Mouse (Mus musculus) cerebellum, postnatal 4 days (tissue): ENCODE data around the gene Dpyd.

Experiments
- DNase-seq, 2 experiments: peaks; one replicate each; pipeline ENCODE4 v3.0.0; 2022; ENCODE audit warnings: low spot score in 2 of 2, mixed read lengths in 1 of 2

Dpyd gene

DNA sequence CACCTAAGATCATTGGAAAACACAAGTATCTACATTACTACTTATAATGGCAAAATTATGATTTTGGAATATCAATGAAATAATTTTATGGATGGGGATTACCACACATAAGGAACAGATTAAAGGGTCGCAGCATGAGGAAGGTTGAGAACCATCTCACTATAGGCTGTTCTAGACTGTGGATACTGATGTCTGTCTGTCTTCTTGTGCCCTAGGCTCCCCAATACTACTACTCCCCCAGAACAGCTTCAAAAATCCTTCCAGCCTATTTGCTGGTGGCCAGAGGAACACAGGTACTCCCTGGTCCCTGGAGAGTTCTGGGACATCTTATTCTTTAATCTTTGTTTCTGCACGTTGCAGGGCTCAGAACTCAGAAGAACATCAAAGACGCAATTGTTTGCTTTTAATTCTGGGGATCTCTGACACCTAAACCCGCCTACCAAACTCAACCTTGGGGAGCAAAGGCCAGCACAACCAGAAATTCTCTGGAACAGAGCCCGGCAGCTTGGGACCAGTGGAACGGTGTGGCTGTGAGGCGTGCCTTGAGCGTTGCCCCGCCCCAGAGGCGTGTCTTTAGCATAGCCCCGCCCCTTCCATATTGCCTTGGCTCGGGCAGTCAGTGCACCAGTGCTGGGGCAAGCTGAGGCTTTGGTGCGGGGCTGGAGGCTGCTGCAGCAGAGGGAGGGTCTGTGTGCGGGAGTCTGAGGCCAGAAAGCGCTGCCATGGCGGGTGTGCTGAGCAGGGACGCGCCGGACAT is at the start of gene Dpyd:
Gene Dpyd, plus strand, starts transcription at position 576 of the 757 bp plus-strand sequence.
- DNase-seq: peak; percentile 50 to 79

DNA sequence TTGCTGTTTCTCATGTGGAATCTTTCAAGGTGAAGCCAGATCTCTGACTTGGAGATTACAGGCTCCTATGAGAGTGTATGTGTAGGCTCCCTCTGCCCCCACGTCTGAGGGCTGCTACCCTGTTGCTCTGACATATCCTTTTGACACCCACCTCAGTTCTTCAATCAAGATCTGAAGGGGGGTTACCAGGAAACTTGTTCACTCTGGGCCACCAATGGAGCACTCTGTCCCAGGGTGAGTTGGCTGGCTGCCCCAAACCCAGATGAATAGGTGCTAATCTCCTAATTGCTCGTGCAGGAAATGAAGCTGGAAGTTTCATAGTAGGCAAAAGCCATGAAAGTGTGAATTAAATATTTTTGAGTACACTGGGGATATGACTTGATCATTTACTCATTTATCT is 24.3 kb upstream of the Dpyd start:
- no peak for DNase-seq

DNA sequence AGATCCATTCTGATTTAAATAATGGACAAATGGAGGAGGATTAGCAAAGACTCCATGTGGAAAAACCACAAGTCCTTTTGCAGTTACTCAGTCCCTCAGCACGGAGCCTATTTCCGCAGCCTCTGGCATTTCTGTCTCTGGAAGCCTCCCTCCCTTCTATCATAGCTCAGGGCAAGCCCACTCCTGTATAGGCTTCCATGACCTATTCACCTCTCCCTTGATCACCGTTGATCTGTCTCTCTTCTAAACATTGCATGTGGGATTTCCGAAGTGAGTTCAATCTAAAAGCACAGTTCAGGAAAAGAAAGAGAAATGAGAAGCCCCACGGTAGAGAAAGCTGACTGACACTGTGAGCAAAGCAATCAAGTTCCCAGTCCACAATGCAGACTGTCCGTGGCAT is 20.2 kb upstream of the Dpyd start:
- DNase-seq: no peak

DNA sequence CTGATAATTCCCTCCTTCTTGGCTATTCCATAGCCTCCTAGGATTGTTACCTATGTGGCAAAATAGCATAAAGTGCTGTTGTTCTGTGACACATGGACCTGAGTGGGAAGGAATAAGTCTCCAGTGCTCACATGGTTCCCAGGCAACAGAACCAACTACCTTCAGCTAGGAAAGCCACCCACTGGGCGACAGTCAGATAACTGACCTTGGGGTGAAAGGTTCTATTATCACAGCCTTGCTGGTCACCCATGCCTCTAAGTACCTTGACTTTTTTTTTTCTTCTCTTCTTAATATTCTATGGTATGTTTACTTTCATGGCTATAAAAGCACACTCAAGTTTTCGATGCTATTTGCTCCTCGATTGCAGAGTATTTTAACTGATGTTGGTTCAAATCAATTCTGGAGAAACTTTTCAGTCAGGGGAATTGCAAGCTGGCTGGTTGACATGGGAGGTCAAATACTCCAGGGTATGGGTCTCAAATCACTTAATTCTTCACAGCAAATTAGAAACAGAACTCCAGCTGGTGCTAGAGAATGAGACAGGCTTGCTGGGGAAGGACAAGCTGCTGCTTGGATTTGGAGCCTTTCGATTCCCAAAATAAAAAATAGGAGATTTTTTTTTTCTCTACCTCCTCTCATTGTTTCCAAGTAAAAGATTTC is 14.2 kb upstream of the Dpyd start:
- no peak for DNase-seq

DNA sequence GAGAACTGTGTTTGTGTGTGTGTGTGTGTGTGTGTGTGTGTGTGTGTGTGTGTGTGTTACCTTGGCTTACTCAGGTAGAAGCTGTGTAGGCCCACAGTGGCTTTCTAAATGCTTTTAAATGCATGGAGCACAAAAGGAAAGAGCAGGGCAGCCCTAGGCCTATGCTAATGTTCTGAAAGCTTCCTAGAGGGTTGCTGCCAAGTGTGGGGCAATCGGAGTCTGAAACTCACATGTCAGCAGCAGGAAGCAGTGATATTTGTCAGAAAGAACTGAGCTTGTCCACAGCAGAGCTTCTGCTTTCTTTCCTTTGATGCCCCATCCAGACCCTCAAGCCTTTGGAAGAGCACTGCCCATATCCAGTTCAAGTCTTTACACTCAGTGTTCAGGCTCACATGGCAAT is 4.3 kb upstream of the Dpyd start:
- DNase-seq: no peak

DNA sequence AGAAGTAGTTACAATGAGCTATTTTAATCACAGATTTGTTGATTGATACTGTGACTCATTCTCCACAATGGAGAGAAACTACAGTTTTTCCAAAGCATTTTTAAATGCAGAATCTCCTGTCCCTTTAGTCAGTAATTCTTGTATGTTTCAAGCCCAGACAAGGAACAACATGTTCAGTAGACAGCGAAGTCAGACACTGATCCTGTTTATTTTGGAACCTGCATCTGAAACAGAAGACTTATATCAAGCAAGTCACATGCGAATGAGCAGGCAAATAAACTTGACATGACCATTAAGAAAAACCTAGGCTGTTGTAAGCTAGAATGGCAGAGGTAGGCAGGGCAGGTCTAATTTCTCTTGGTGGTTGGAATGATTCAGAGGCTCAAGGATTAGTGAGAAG is 2.0 kb upstream of the Dpyd start:
- no peak for DNase-seq

DNA sequence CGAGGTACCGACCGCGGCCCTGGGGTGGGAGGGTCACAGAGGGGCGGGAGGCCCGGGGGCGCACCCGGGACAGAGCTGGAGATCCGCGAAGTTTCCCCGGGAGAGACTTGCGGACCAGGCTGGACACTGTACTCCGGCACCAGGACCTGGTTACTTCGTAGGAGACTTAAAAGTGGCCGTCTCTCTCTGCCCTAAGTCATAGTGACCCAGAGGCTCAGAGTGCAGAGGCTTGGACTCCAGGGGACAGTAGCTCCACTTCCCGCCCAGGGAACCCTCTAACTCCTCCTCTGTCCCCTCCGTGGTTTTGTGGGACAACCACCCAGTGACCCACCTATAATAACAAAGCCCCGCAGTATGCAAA is 362 bp downstream of the Dpyd start:
- DNase-seq: no peak

DNA sequence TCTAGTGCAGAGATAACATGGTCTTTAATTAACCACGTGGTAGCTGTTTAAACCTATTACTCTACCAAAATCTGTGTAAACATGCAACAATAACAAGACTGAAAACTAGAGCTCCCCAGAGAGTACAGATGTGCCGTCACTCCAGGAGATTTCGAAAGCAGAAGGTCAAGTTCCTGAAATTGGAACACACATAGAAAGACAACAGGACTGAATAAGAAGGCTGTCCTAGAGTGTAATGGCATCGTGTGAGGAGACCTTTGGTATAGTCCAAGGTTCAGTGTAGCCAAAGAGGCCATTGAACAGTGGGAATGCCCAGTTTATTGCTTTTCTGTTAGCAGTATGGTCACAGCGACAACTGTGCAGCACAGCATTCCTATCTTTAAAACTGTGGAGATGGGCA is 4.8 kb downstream of the Dpyd start:
- no peak for DNase-seq

DNA sequence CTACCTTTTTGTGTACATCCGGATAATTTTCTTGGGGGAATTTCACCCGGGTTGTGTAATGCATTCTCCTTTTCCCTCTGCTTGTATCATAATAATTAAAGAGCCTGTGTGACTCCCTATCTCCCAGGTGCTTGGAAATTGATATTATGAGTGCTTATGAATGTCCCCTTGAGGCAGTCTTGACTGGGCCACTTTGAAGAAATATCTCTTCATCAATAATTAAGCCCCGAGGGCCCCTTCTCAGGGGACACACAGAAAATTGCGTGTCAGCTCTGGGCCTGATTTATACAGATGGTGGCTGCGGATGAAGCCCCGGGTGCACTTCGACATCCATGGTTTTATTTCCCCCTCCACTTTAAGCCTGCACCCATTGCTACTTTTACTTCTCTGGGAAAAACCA is 8.3 kb downstream of the Dpyd start:
- no peak for DNase-seq

DNA sequence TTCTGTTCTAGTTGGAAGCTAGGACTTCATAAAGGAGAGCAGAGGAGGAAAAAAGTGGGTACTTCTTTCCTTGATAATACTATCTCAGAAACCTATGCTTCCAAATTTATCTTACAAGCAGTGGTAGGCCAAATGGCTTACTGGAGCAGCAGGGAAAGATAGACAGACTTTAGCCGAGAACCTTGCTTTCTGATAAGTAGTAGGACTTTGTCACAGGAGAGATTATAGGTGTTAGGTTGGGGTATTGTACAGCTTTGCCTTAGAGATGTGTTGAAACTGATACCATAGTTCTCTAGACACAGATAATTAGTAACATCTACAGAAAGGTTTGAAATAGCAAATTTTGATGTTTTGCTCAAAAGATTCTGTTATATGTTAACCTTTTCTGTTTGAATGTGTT is 28.6 kb downstream of the Dpyd start:
- no peak for DNase-seq

DNA sequence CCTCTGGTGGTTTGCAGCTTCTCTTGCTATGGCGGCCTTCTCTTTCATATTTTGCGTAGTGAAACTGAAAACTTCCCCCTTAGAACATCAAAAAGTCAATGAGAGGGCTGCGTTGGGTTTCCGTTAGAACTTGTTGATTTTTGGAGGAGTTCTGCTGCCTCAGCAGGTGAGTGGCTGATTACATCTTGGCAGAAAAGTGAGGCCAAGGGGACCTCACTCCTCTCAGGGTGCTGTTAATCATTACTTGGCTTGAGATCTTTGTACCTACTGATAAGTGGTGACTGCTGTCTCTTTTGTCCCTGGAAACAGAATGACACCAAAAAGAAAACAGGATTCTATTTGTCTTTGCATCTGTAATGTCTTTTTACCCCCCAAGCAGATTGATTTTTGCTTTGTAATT is 32.9 kb downstream of the Dpyd start:
- no peak for DNase-seq

DNA sequence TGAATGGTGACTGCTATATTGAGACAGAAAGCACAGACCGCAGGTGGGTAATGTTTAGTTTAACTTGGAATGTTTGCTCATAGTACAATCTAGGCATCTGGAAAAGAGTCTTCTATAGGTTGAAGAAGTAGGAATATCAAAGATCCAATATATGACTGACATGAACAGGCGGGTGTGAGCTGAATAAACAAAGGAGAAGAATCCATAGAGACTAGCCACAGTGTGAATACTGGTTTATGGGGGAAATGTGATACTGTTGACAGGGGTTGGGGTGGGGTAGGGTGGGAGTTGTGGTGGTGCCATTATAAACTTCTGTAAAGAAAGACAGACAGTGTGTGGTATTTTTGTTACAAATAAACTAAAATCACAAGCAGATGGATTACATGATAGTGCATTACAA is 33.8 kb downstream of the Dpyd start:
- DNase-seq: no peak

DNA sequence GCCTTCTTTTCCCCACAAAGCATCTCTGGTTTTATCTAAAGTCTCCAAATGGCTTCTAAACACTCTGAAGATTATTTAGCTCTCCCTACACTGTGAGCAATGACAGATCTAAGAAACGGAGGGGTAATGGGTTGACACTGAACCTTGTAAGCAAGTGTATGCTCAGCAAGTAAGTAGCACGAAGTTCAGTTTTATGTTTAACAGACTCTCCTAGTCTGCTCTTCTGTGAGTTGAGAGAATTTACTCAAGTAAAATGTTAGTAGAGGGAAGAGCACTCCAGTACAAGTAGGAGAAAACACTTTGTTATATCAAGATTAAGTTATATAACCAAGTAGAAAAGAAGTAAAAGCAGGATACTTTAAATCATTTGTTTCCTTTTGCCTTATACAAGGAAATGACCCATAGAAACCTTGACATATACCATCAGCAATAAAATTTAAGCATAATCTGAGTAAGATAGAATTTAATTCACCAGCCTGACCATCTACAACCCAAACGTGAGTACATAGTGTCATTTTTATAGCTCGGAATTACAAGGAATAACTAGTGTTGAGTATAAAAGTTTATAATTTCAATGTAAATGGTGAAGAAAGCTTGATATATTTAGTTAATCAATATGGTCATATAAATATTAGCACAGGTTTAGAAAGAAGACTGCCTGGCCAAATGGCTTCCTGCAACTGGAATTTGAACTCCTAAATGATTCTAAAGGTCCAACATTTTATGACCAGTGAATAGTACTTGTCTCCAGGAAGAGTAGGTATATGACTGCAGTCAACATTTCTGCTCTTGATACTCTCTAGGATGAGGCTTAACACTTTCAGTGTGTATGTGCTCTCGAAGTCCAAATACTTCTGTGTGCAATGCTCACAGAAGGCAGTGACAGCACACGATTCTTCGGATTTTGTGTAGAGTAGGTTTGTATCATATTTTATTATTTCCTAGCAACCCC is 40.0 kb downstream of the Dpyd start:
- DNase-seq: no peak

DNA sequence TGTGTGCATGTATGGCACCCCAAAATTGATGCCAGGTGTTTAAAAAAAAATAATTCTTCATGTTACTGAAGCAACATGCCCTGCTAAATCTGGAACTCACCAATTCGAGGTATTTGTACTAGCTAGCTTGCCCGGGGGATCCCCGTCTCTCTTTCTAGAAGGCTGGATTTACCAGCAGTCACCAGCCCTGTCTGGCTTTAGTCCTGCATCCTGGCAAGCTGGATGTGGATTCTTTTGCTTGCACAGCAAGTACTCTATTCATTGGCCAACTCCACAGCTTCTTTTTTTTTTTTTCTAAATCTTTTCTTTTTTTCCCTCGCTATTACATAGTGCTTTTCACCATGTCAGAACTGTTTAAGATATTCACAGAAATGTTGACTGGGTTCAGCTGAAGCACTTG is 46.8 kb downstream of the Dpyd start:
- peak in 1 of 2 experiments; percentile 1 for DNase-seq

DNA sequence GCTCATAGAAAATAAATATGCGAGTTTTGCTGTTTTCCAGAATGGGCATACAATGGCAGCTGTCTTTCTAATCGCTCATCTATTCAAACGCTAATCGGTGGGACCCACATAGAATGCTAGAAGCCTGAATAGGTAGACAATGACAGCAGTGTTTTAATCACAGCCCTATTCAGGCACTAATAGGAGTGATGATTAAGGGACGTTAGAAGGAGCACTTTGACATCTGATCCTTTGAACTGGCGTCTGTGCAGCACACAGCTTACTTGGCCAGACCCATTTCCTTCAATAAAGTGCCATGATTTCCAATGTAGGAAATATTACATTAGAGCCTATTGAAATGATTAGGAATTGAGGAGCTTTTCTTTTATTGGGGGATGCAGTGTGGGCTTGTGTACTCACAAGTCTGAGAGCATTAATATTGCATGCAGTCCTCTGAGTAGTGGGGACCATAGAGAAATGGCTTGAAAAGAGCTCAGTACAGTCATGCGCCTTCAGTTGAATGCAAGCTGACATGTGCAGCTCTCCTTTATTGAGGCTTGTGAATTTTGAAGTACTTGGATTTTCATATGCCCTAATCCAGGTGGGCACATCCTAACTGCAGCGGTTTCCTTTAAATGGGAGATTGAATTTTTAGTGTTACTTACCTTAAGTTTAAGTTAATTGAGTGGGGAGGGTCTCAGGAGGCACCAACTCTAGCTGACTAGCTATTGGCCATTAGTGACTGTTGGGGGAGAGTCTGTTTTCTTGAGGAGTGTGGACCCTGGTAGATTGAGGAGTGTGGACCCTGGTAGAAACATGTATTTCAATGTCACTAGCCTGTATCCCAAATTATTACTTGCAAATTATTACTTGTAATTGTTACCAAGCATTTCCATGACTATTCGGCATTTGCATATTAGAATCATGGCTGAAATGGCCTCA is 64.8 kb downstream of the Dpyd start:
- DNase-seq: no peak

DNA sequence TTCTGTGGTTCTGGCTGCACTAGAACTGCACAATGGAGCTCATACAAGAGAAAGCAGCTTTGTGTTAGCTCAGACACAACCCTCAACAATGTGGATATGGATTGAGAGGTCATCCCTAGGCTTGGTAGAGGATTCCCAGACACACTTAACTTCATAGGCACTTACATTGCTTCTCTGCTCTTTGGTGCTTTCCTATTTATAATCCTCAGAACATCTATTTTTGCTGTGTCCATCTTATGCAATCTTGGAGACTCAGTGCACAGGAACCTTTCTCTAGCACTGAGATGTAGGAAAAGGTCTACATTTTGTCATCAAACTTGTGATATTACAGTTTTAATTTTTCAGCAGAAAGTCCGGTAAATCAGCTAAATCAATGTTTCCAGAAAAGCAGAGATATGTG is 67.8 kb downstream of the Dpyd start:
- no peak for DNase-seq

DNA sequence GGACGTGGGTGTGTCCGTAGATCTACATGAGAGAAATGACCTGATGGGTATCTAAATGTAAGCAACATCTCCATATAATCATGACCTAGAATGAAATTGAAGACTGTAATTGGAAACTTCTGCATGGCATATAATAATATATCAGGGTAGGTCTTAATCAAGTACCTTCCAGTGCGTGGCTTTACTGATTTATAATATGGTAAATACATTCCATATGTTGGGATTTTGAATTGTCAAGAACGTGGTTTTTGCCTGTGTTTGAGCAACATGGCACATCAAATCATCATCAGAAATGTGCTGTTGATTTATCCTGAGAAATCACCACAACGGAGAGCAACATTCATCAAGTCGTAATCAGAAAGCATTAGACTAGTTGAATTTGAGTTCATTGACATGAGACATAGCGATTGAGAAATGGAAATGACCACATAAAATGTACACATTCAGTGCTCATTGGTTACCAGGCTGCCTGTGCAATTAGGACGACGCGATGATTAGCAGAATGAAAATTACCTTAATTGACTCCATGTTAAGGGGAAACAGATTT is 84.2 kb downstream of the Dpyd start:
- DNase-seq: no peak

DNA sequence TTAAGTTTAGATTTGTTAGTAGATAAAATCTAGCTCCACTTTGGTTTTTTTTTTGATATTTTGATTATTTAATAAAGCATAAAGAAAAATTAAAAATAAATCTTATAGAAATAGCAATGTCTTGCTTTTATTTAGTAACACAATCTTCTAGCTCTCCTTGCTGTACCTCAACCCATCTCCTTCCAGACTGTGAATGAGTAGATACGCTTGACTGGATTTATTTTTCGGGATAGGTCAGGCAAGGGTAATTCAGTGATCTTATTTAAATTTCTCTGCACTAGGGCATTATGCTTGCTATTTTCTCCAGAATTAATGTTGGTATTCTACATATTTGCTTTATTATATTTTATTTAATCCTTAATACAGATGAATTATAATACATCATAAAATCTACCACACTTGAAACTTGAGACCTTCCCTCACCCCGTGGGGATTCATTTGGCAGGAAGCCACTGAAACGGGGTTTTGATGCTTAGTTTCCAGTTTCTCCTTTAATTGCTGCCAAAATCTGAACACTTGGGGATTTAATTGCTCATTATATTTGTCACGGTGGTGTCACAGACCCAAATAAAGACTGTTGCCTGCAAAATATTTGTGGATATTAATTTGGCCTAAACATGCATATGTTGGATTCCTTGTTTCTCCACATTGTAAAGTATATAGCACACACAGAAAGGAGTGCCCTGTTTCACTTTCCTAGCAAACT is 102.2 kb downstream of the Dpyd start:
- peak; percentile 41 to 72 for DNase-seq

DNA sequence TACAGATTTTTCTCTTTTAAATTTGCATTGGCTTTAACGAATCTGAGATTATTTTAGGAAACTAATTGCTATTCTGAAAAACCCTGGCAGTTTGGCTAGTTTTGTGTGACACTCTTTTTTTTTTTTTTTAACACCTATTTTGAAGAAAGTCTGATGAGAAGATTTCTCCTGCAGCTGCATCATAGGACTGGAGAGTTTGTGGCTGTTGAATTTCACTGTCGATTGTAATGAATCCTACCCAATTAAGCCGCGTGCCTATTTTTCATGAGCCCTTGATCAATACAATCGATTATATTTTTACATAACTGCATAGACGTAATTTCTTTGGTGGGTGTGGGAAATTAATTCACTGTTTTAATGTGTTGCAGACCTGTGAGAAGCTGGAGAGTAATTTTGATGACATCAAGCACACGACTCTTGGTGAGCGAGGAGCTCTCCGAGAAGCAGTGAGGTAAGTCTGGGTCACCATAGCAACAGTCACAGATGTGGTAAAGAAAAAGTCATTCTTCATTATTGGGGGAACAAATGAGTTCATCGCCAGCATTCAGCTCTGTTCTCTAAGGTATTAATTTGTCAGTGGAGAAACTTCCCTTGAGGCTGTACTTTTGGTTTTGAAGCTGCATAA is 112.3 kb downstream of the Dpyd start:
- DNase-seq: no peak

DNA sequence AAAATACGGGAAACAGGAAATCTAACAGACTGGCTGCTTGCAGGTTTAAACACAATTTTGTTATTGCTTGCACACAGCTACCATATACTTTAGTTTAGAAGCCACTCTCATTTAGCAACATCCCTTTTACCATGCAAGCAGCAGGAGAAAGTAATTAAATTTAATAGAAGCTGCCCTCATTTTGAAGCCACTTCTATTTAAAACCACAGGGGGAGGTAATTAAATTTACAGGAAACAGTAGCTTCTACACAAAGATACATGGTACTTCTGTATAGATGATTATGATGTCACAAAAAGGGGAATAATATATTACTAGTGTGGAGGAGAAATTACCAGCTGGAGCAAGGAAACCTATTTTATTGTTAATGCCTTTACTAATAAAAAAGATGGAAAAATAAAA is 113.5 kb downstream of the Dpyd start:
- DNase-seq: no peak
